ENCODE assay signal across 9 mouse cellular contexts in the genomic region with DNA sequence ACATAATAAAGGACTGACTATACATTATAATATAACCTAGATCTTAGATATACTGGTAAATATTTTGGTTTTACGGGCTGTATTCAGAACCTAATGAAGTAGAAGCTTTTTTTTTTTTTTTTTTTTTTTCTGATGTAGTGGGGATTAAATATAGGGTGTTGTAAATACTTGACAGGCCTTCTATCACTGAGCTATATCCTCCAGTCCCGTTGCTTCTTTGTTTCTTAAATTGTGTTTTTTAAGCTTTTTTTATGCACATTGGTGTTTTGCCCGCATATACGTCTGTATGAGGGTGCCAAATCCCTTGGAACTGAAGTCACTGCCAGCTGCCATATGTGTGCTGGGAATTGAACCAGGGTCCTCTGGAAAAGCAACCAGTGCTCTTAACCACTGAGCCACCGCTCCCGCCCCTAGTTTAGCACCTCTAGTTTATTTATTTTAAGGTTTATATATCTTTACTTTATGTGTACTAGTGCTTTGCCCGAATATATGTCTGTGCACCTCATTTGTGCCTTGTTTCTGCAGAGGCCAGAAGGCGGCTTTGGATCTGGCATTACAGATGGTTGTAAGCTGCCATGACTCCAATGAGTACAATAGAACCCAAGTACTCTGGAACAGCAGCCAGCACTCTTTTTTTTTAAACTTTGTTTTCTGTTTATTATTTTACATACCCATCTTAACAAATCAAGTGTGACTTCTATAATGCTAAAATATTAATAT. TPM values are rescaled to one million over a fixed set of nuclear protein-coding genes. Genes with fewer than 3 reads are reported as not detected.
A peak's percentile ranks its signal among the peaks of the same experiment; 100 is the strongest.
DNase-seq lines count a peak whose midpoint lies in the region; ATAC-seq and TF ChIP-seq lines count a peak whose summit lies in the region.
"Had no signal": no experiment of that assay in that cellular context is flagged by ENCODE, and none has a peak within 500 bp of the region (broad histone marks: within the 10 kb centered on the region; RNA-seq: fewer than 3 reads in every experiment).

No protein-coding gene starts in this region.

- no peaks in the 10 kb centered on the region; the same call in 1 of the 2 replicates for H3K4me1 ChIP-seq in heart, embryonic 15.5 days (replicated peaks)
- H3K4me1 ChIP-seq in ES-E14 (ENCODE audit: control insufficient read depth in 2 of 2, insufficient read depth in 2 of 2, low read length in 2 of 2, poor library complexity in 1 of 2), result 0 out of 4 replicates have a peak, but pooled peaks cover 0 to 2% of the 10 kb centered on the region in 2 experiments
- no peaks in the 10 kb centered on the region for H3K4me1 ChIP-seq in forebrain, postnatal 0 days (ENCODE audit: insufficient read depth)

- peak overlapping the region; percentile 73 for H3K27ac ChIP-seq in heart, embryonic 15.5 days
- H3K27ac ChIP-seq in ES-E14 (ENCODE audit: insufficient read depth, low read depth, low read length, poor library complexity, severe bottlenecking) (no peak overlapping the region), macrophage (peak overlapping the region; percentile 64)
- no peak overlapping the region for H3K27ac ChIP-seq in forebrain, postnatal 0 days (ENCODE audit: low read depth, low read length)

- TF ChIP-seq CTCF in forebrain, postnatal 0 days (IDR thresholded peaks at IDR 0.05; ENCODE audit: low read depth), result no peak

- DNase-seq in heart, postnatal 4 days, result no peak
- DNase-seq in ES-E14 (ENCODE audit: low read depth, low spot score), result no peak
- no peak for DNase-seq in forebrain, postnatal 0 days
- no peak for DNase-seq in natural killer cell, adult 2 months (ENCODE audit: low spot score in 2 of 2)
- DNase-seq in thymus, adult 18-20 months, result no peak
- DNase-seq in kidney, adult 11 months, result no peak

- in situ Hi-C loops in ES-E14 (cut with MboI; ENCODE audit: low sequenced_read_pairs in 2 of 2, unreplicated experiment in 2 of 2), result no loop called here

- peak overlapping the region; percentile 38; the same call in 1 of the 2 replicates for H3K4me2 ChIP-seq in heart, embryonic 15.5 days
- H3K4me2 ChIP-seq in forebrain, postnatal 0 days (ENCODE audit: low read depth), result 0 out of 2 replicates have a peak overlapping the region, but pooled peaks have one; percentile 30

- no peak overlapping the region for H3K9ac ChIP-seq in heart, embryonic 15.5 days
- peak overlapping the region; percentile 24; the same call in 1 of the 2 replicates for H3K9ac ChIP-seq in ES-E14 (ENCODE audit: insufficient read depth, low read depth, low read length, poor library complexity, severe bottlenecking)
- no peak overlapping the region for H3K9ac ChIP-seq in forebrain, postnatal 0 days

- 46% methylated on average over 8 of the region's 8 CpGs for WGBS in heart, embryonic 15.5 days
- 55% methylated on average over 8 of the region's 8 CpGs for WGBS in forebrain, postnatal 0 days
- 67% methylated on average over 8 of the region's 8 CpGs for WGBS in macrophage (ENCODE audit: missing documents)

- H3K79me2 ChIP-seq in macrophage (ENCODE audit: inconsistent target), result peaks cover 38% of the 10 kb centered on the region

- peak overlapping the region; percentile 54 for H3K4me3 ChIP-seq in heart, embryonic 15.5 days
- peak overlapping the region; percentile 80 to 87; a peak in 3 of 4 replicates for H3K4me3 ChIP-seq in ES-E14 (ENCODE audit: insufficient read depth in 1 of 2, low read depth in 1 of 2, low read length in 2 of 2, poor library complexity in 1 of 2, severe bottlenecking in 1 of 2)
- peak overlapping the region; percentile 41 for H3K4me3 ChIP-seq in forebrain, postnatal 0 days (ENCODE audit: low read depth, low read length)
- H3K4me3 ChIP-seq in macrophage (ENCODE audit: inconsistent target), result peak overlapping the region; percentile 45

- ATAC-seq in heart, embryonic 15.5 days (replicated peaks; ENCODE audit: insufficient number of reproducible peaks, insufficient read depth, low FRiP score, low read depth), result no peak
- no peak for ATAC-seq in forebrain, postnatal 0 days

- no peaks in the 10 kb centered on the region for H3K27me3 ChIP-seq in heart, embryonic 15.5 days
- no peaks in the 10 kb centered on the region for H3K27me3 ChIP-seq in forebrain, postnatal 0 days (ENCODE audit: insufficient read depth, low read length)
- H3K27me3 ChIP-seq: Patski had no signal

- no peaks in the 10 kb centered on the region for H3K36me3 ChIP-seq in heart, embryonic 15.5 days
- no peaks in the 10 kb centered on the region for H3K36me3 ChIP-seq in ES-E14 (ENCODE audit: control insufficient read depth, insufficient read depth, low read length, poor library complexity, severe bottlenecking)
- H3K36me3 ChIP-seq in forebrain, postnatal 0 days (ENCODE audit: insufficient read depth), result no peaks in the 10 kb centered on the region
- no peaks in the 10 kb centered on the region for H3K36me3 ChIP-seq in macrophage (ENCODE audit: inconsistent target)

- H3K9me3 ChIP-seq in heart, embryonic 15.5 days (replicated peaks), result no peaks in the 10 kb centered on the region
- no peaks in the 10 kb centered on the region for H3K9me3 ChIP-seq in ES-E14 (ENCODE audit: control insufficient read depth, insufficient read depth, low read depth, low read length)
- no peaks in the 10 kb centered on the region for H3K9me3 ChIP-seq in forebrain, postnatal 0 days (ENCODE audit: low read length)

TF ChIP-seq in ES-E14, 5 proteins besides CTCF, POLR2A, EP300 and RAD21:
- no peak for TF ChIP-seq CHD2 (IDR thresholded peaks at IDR 0.05; ENCODE audit: low read depth, low read length)
- TF ChIP-seq ZC3H11A (IDR thresholded peaks at IDR 0.05; ENCODE audit: borderline replicate concordance, low read depth, low read length), result no peak
- TF ChIP-seq ZNF384 (IDR thresholded peaks at IDR 0.05; ENCODE audit: low read depth, low read length), result peak; percentile 42; the same call in 1 of the 2 replicates
- TF ChIP-seq HCFC1 (IDR thresholded peaks at IDR 0.05; ENCODE audit: borderline replicate concordance, insufficient read depth, low read length), result no peak
- TF ChIP-seq MAFK (IDR thresholded peaks at IDR 0.05; ENCODE audit: insufficient read depth, low read depth, low read length), result no peak

RNA-seq across cellular contexts. Expression of a gene that starts 8.9 kb away (rescaled TPM):
- polyA plus RNA-seq in heart, embryonic 15.5 days (2015; fragmentation: Nextera tagmentation; extraction: Ambion mirVana), result 115 and 130 TPM in 2 replicates
- total RNA-seq in heart, postnatal 4 days (2021), result 10 to 100 TPM; 76.5 to 81.4 TPM
- 57.3 and 77.3 TPM in 2 replicates for total RNA-seq in ES-E14 (2012; rRNA removed)
- total RNA-seq in forebrain, postnatal 0 days (2014; rRNA removed), result 24.4 and 31.4 TPM in 2 replicates
- polyA plus RNA-seq in forebrain, postnatal 0 days (2015; fragmentation: Nextera tagmentation; extraction: Ambion mirVana), result 125 and 145 TPM in 2 replicates
- total RNA-seq in macrophage (2018; cell fraction: chromatin; rRNA removed), result 100 to 1,000 TPM in 2 of 26 experiments, 10 to 100 TPM in 24; 30.9 to 165 (median 55.4) TPM
- 10 to 100 TPM; 61.7 to 90.5 (median 68.0) TPM for total RNA-seq in macrophage (2018; cell fraction: cytosol; rRNA removed)
- total RNA-seq in macrophage (2018; cell fraction: nucleus; rRNA removed), result 100 to 1,000 TPM in 4 of 26 experiments, 10 to 100 TPM in 22; 30.9 to 131 (median 47.9) TPM
- polyA plus RNA-seq in macrophage (2018), result 77.2 to 111 TPM (median 82.7 TPM) in 3 replicates

RNA-seq across cellular contexts. Expression of a gene that starts 9.1 kb away (rescaled TPM):
- polyA plus RNA-seq in heart, embryonic 15.5 days (2015; fragmentation: Nextera tagmentation; extraction: Ambion mirVana), result 16.6 and 19.0 TPM in 2 replicates
- total RNA-seq in heart, postnatal 4 days (2021), result 10 to 100 TPM; 17.3 to 19.3 TPM
- 27.4 and 30.2 TPM in 2 replicates for total RNA-seq in ES-E14 (2012; rRNA removed)
- total RNA-seq in forebrain, postnatal 0 days (2014; rRNA removed), result 30.6 and 36.1 TPM in 2 replicates
- polyA plus RNA-seq in forebrain, postnatal 0 days (2015; fragmentation: Nextera tagmentation; extraction: Ambion mirVana), result 18.0 and 20.8 TPM in 2 replicates
- 100 to 1,000 TPM in 10 of 26 experiments, 10 to 100 TPM in 16; 54.5 to 217 (median 95.5) TPM for total RNA-seq in macrophage (2018; cell fraction: chromatin; rRNA removed)
- 10 to 100 TPM; 35.4 to 56.5 (median 47.6) TPM for total RNA-seq in macrophage (2018; cell fraction: cytosol; rRNA removed)
- total RNA-seq in macrophage (2018; cell fraction: nucleus; rRNA removed), result 100 to 1,000 TPM in 6 of 26 experiments, 10 to 100 TPM in 20; 55.9 to 172 (median 80.5) TPM
- 42.8 to 43.3 TPM (median 43.2 TPM) in 3 replicates for polyA plus RNA-seq in macrophage (2018)

RNA-seq across cellular contexts. Expression of a gene that starts 37.9 kb away (rescaled TPM):
- polyA plus RNA-seq in heart, embryonic 15.5 days (2015; fragmentation: Nextera tagmentation; extraction: Ambion mirVana), result 0.55 and 0.60 TPM in 2 replicates
- total RNA-seq in heart, postnatal 4 days (2021), result 1 to 10 TPM; 3.9 to 4.1 TPM
- total RNA-seq in ES-E14 (2012; rRNA removed), result 9.3 and 12.5 TPM in 2 replicates
- 22.7 and 24.7 TPM in 2 replicates for total RNA-seq in forebrain, postnatal 0 days (2014; rRNA removed)
- polyA plus RNA-seq in forebrain, postnatal 0 days (2015; fragmentation: Nextera tagmentation; extraction: Ambion mirVana), result 8.7 and 10.5 TPM in 2 replicates
- 1 to 10 TPM in 24 of 26 experiments, under 1 TPM in 2; 0.44 to 4.6 (median 2.1) TPM for total RNA-seq in macrophage (2018; cell fraction: chromatin; rRNA removed)
- 1 to 10 TPM; 1.7 to 4.4 (median 2.8) TPM for total RNA-seq in macrophage (2018; cell fraction: cytosol; rRNA removed)
- total RNA-seq in macrophage (2018; cell fraction: nucleus; rRNA removed), result 1 to 10 TPM; 1.3 to 7.2 (median 2.7) TPM
- polyA plus RNA-seq in macrophage (2018), result 2.7 to 6.4 TPM (median 4.6 TPM) in 3 replicates

Comparison
In these comparisons a context has a peak if more than half of its experiments do, and no peak if none do; other contexts are left out.
1. H3K27ac ChIP-seq: peak in heart, embryonic 15.5 days (single experiment) and macrophage (single experiment); none in ES-E14 (single experiment) and forebrain, postnatal 0 days (single experiment).
2. Peak in every context shown above with its lines, with median percentiles within 50 percentile points of each other: H3K4me3 ChIP-seq.